Mouse (Mus musculus): ENCODE results near the gene Gm36079.
"Not testable (repeated sequence)": the region's sequence is repeated elsewhere in the genome, so short reads cannot be mapped to it uniquely, and the experiment has no call there.

Gene Gm36079

GRCm38 (mm10) chr13:120015348-120016007 is 11.3 kb downstream of the Gm36079 start:
- peak in 1 of 2 experiments; percentile 10 for DNase-seq

GRCm38 (mm10) chr13:120013962-120014361 is 12.8 kb downstream of the Gm36079 start:
- not testable (repeated sequence) for DNase-seq

- DNase-seq = not testable (repeated sequence)
These were observed 13.3 kb downstream of the Gm36079 start for GRCm38 (mm10) chr13:120013544-120013943.

GRCm38 (mm10) chr13:120010068-120010467 is 16.7 kb downstream of the Gm36079 start:
- DNase-seq = not testable (repeated sequence)

GRCm38 (mm10) chr13:119999215-119999614 is 27.6 kb downstream of the Gm36079 start:
- not testable (repeated sequence) for DNase-seq

- DNase-seq = not testable (repeated sequence)
These were observed 28.2 kb downstream of the Gm36079 start for GRCm38 (mm10) chr13:119998442-119999086.

- DNase-seq = not testable (repeated sequence)
These were observed 34.8 kb downstream of the Gm36079 start for GRCm38 (mm10) chr13:119991917-119992496.

- not testable (repeated sequence) for DNase-seq
These were observed 35.5 kb downstream of the Gm36079 start for GRCm38 (mm10) chr13:119991264-119991663.
